Mouse (Mus musculus) heart, embryonic 10.5 days (tissue): ENCODE measurements around the gene Bik. TPM values are rescaled to one million over a fixed set of nuclear protein-coding genes. Genes with fewer than 3 reads are reported as not detected.

Experiments used
- DNase-seq: peaks from one replicate; pipeline ENCODE4 v3.0.0-alpha.2; 2017; ENCODE audit warnings: low spot score
- H3K27ac ChIP-seq: fragments of 300-500 bp; sonication (generic); 2 replicates; pipeline ENCODE4 v1.5.1; 2016; ENCODE audit warnings: mild to moderate bottlenecking
- H3K27me3 ChIP-seq: fragments of 300-500 bp; sonication (generic); 2 replicates; pipeline ENCODE4 v1.6.1; 2016; ENCODE audit warnings: mild to moderate bottlenecking; ENCODE audit not compliant: poor library complexity, insufficient read depth, severe bottlenecking
- H3K36me3 ChIP-seq: fragments of 300-500 bp; sonication (generic); 2 replicates; pipeline ENCODE4 v1.6.1; 2016; ENCODE audit warnings: mild to moderate bottlenecking, moderate library complexity
- H3K4me1 ChIP-seq: fragments of 300-500 bp; sonication (generic); 2 replicates; pipeline ENCODE4 v1.6.1; 2016; ENCODE audit warnings: mild to moderate bottlenecking
- H3K4me3 ChIP-seq: fragments of 300-500 bp; sonication (generic); 2 replicates; pipeline ENCODE4 v1.5.1; 2016; ENCODE audit warnings: mild to moderate bottlenecking, moderate library complexity
- H3K9me3 ChIP-seq: fragments of 300-500 bp; sonication (generic); 2 replicates; pipeline ENCODE4 v1.6.1; 2016; ENCODE audit warnings: mild to moderate bottlenecking, moderate library complexity
- WGBS: fragments of 180-500 bp; shearing (Covaris S2); methylation state at CpG from one replicate; pipeline ENCODE4 v1.1.7; 2016; 5-methylcytosine and 5-hydroxymethylcytosine counted together
- polyA plus RNA-seq: library from polyadenylated mRNA; unstranded; fragments of >200 nt; fragmentation: Nextera tagmentation; extraction: Ambion mirVana; gene quantifications from 2 replicates; pipeline ENCODE4 v1.2.1, GENCODE M21; 2016

Bik gene
- polyA plus RNA-seq, 1 experiment from 2014 or later: 17.4 TPM

DNA sequence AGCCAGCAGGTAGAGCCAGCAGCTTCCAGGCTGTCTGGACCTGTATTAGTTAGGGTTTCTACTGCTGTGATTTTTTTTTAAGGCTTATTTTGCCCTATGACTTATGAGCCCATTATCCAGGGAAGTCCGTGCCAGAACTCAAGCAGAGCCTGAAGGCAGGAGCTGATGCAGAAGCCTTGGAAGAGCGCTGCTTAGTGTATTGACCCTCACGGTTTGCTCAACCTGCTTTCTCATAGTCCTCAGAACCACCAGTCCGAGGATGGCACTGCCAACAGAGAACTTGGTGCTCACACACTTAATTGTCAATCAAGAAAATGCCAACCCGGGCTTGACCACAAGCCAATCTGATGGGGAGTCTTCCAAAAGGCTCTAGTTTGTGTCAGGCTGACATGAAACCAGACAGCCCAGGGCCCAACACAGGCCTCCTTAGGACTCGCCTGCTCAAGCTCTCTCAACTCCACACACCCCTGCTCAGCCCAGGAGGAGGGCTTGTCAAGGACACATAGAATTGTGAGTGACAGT, 5.7 kb upstream of the Bik start:
- H3K4me1 ChIP-seq: peaks cover 61% of the 10 kb centered on the region
- H3K9me3 ChIP-seq: no peaks in the 10 kb centered on the region
- H3K27me3 ChIP-seq: no peaks in the 10 kb centered on the region
- H3K4me3 ChIP-seq: no peak overlapping the region
- 0 out of 2 replicates have a peak overlapping the region, but pooled peaks have one; percentile 30 for H3K27ac ChIP-seq
- 78% methylated on average over 6 of the region's 6 CpGs for WGBS
- no peak for DNase-seq
- no peaks in the 10 kb centered on the region for H3K36me3 ChIP-seq

DNA sequence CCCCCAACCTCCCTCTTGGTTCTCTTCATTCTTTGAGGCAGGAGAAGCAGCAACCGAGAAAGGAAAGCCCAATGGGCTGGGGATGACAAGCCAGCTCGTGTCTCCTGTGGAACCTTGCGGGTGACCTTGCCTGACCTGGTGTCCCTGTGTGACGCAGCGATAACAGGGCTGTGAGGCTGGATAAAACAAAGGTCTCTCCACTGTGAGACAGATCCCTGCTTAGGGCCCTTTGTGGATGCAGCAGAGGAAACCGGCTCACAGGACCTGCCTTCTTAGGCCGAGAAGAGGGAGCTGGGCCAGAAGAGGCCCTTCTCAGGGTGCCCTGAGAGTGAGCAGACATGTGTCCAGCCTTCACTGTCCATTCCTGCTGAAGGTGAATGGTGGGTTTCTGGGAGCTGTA, 3.5 kb upstream of the Bik start:
- WGBS: 8% methylated on average over 7 of the region's 7 CpGs
- Histone ChIP-seq H3K4me3 (peak overlapping the region; percentile 35; the same call in 1 of the 2 replicates), H3K9me3 (no peaks in the 10 kb centered on the region), H3K27me3 (peaks cover 15% of the 10 kb centered on the region), H3K4me1 (peaks cover 80% of the 10 kb centered on the region), H3K36me3 (no peaks in the 10 kb centered on the region), H3K27ac (peak overlapping the region; percentile 88)
- peak; percentile 84 for DNase-seq

DNA sequence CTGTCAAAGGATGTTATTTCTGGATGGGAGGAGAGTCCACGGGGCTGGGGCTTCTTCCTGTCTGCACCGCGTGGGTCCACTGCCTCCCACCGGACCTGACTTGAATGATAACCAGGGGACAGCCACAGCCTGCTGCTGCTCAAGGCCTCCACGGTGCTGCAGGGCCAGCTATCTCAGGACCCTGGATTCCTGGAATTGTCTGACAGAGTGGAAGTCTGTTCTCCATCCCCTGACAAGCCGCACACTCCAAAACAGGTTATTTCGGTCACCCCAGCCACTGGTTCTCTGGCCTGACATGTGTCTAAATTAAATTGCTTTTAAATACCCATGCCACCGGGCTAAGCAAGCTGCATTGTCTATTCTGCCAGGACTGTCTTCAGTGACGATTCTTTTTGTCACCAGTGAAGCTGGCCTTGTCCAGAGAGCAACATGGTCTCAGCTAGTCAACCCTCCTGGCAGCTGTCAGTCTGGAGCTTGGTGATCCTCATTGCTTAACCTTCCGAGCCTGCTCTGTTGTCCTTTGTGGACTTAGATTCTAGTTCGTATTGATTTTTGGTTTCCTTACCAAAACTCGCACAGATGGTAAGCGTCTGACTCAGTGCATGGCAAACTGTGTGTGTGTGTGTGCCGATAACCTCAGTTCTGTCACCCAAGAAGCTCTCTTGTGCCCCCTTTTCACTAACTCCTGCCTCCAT, 2.9 kb upstream of the Bik start:
- 20% methylated on average over 14 of the region's 14 CpGs for WGBS
- DNase-seq: peak; percentile 93
- H3K4me3 ChIP-seq: peak overlapping the region; percentile 35; the same call in 1 of the 2 replicates
- H3K36me3 ChIP-seq: no peaks in the 10 kb centered on the region
- peak overlapping the region; percentile 88 for H3K27ac ChIP-seq
- H3K9me3 ChIP-seq: no peaks in the 10 kb centered on the region
- peaks cover 80% of the 10 kb centered on the region for H3K4me1 ChIP-seq
- peaks cover 19% of the 10 kb centered on the region for H3K27me3 ChIP-seq

DNA sequence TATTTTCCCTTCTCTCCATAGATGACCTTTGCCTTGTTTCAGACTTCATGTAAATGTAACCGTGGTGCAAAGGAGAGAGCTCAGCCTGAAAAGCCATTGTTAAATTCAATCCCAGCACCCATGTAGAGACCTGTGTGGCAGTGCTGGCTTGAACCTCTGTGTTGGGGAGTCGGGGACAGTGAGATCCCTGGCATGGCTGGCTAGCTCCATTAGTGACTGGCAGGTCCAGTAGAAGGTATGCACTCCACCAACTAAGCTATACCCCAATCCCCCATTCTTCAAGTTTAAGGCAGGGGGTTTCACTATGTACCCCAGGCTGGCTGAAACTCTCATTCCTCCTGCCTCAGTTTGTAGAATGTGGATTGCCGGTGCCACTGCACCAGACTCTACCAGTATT, 2.3 kb upstream of the Bik start:
- Histone ChIP-seq H3K4me3 (peak overlapping the region; percentile 35; the same call in 1 of the 2 replicates), H3K36me3 (no peaks in the 10 kb centered on the region), H3K27me3 (peaks cover 19% of the 10 kb centered on the region), H3K27ac (peak overlapping the region; percentile 88), H3K9me3 (no peaks in the 10 kb centered on the region), H3K4me1 (peaks cover 83% of the 10 kb centered on the region)
- WGBS: 66% methylated on average over 3 of the region's 3 CpGs
- no peak for DNase-seq

DNA sequence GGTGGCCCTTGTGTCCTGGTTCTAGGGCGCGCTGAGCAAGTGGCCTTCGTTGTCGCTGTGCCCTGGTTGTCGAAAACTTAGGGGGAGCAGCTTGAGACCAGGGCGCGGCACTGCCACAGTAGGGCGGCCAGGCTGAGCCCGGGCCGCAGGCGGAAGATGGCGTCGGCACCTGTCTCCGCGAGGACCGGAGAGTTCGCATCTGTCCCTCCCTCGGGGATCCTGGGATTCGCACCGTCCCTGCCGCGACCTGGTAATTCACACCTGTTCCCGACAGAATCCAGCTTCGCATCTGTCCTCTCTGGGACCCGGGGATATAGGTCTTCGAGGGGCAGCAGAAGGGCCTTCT, 403 bp downstream of the Bik start:
- Histone ChIP-seq H3K4me1 (peaks cover 88% of the 10 kb centered on the region), H3K27me3 (peaks cover 19% of the 10 kb centered on the region), H3K27ac (peak overlapping the region; percentile 88), H3K36me3 (peaks cover 17% of the 10 kb centered on the region), H3K9me3 (no peaks in the 10 kb centered on the region), H3K4me3 (peak overlapping the region; percentile 77)
- WGBS: 1% methylated on average over 26 of the region's 26 CpGs
- no peak for DNase-seq

DNA sequence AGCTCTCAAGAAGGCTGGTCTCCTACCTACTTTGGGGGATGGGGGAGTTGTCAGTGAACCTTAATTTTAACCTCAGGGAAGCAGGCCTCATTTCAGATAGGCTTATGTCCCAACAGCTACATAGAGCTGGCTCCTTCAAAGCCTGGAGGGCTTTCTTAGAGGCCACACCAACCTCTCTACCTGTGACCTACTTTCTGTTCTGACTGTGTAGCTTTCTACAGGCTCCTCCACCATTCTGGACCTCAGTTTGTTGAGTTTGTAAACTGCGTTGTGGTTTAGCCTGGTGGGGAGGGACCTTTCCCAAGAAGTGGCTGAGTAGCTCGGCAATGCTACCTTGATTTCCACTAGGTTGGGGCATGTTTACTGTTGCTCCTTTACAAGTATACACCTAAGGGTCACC, 1.1 kb downstream of the Bik start:
- no peaks in the 10 kb centered on the region for H3K9me3 ChIP-seq
- no peak for DNase-seq
- peaks cover 19% of the 10 kb centered on the region for H3K27me3 ChIP-seq
- peaks cover 82% of the 10 kb centered on the region for H3K4me1 ChIP-seq
- 63% methylated on average over 2 of the region's 2 CpGs for WGBS
- peak overlapping the region; percentile 77 for H3K4me3 ChIP-seq
- peaks cover 18% of the 10 kb centered on the region for H3K36me3 ChIP-seq
- H3K27ac ChIP-seq: peak overlapping the region; percentile 88

DNA sequence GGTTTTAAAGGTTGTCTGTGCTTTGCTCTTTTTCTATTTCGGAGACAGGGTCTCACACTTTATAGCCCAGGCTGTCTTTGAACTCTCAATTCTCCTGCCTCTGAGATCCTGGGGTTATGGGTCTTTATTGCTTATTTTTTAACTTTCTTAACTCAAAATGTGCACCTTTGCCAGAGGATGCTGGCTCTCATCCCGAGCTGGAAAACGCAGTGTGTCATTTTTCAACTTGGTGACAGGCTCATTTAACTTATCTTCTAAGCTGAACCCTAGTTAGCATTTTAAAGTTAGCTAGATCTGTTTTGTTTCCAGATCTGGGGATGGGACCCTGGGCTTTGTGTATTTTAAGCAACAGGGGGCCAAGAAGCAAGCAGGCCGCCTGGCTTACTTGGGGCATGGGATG, 2.2 kb downstream of the Bik start:
- no peak overlapping the region for H3K4me3 ChIP-seq
- H3K27me3 ChIP-seq: peaks cover 19% of the 10 kb centered on the region
- no peak overlapping the region for H3K27ac ChIP-seq
- H3K36me3 ChIP-seq: peaks cover 24% of the 10 kb centered on the region
- WGBS: 50% methylated on average over 4 of the region's 4 CpGs
- peaks cover 78% of the 10 kb centered on the region for H3K4me1 ChIP-seq
- DNase-seq: no peak
- no peaks in the 10 kb centered on the region for H3K9me3 ChIP-seq

DNA sequence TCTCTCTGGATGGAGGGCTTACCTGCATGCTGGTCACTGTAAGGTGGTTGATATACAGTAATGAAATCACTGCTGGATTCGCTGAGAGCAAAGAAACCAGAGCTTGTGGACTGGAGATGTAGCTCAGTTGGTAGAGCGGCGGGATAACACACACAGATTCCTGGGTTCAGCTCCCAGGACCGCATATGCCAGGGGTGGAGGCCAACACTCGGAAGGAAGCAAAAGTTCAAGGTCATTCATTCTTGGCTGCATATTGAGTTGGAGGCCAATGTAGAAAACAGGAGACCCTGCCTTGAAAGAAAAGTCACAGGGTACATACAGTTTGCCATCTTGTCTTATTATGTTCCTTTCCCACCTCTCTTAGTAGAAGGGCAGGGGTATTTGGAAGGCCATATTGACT, 3.1 kb downstream of the Bik start:
- H3K9me3 ChIP-seq: no peaks in the 10 kb centered on the region
- H3K27me3 ChIP-seq: peaks cover 19% of the 10 kb centered on the region
- no peak overlapping the region for H3K4me3 ChIP-seq
- 79% methylated on average over 5 of the region's 5 CpGs for WGBS
- H3K4me1 ChIP-seq: peaks cover 78% of the 10 kb centered on the region
- H3K36me3 ChIP-seq: peaks cover 27% of the 10 kb centered on the region
- H3K27ac ChIP-seq: no peak overlapping the region
- no peak for DNase-seq

DNA sequence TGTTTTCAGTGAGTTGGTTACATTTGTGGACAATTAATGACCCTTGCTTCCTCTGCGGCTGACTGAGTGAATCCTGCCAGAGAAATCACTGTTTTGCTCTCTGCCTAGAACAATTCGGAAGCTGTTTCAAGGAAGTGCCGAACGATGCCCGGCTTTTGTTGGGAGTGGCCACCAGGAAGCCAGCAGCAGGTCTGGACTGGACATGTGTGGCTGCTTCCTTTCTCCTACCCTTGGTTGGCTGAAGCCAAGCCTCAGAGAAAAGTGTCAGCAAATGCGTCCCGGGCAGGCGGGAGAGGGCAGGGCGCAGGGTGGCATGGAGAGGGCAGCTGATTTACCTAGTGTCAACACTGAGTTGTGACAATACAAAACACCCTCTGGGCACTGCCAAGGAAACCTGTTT, 3.6 kb downstream of the Bik start:
- H3K4me3 ChIP-seq: no peak overlapping the region
- H3K36me3 ChIP-seq: peaks cover 27% of the 10 kb centered on the region
- WGBS: 72% methylated on average over 9 of the region's 9 CpGs
- H3K27ac ChIP-seq: 0 out of 2 replicates have a peak overlapping the region, but pooled peaks have one; percentile 24
- peaks cover 19% of the 10 kb centered on the region for H3K27me3 ChIP-seq
- H3K4me1 ChIP-seq: peaks cover 78% of the 10 kb centered on the region
- no peaks in the 10 kb centered on the region for H3K9me3 ChIP-seq
- DNase-seq: no peak

DNA sequence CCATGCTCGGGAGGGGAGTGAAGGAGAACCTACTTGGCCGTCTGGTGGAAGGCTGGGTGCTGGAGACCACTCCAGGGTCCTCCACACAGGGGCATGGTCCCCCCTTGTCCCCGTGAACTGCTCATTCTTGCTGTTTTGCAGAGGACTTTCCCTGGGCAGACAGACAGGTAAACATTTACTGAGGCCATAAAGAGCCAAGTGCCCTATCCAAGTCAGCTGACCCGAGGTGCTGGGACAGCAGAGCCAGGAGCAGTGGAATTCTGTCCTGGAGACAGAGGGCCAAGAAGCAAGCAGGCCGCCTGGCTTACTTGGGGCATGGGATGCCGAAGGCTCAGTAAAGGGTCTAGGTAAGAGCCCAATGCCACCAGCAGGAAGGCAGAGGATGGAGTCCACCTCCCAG, 4.0 kb downstream of the Bik start:
- Histone ChIP-seq H3K9me3 (no peaks in the 10 kb centered on the region), H3K27ac (peak overlapping the region; percentile 24; the same call in 1 of the 2 replicates), H3K27me3 (peaks cover 19% of the 10 kb centered on the region), H3K4me1 (peaks cover 78% of the 10 kb centered on the region), H3K36me3 (peaks cover 27% of the 10 kb centered on the region), H3K4me3 (no peak overlapping the region)
- no peak for DNase-seq
- 72% methylated on average over 6 of the region's 6 CpGs for WGBS

DNA sequence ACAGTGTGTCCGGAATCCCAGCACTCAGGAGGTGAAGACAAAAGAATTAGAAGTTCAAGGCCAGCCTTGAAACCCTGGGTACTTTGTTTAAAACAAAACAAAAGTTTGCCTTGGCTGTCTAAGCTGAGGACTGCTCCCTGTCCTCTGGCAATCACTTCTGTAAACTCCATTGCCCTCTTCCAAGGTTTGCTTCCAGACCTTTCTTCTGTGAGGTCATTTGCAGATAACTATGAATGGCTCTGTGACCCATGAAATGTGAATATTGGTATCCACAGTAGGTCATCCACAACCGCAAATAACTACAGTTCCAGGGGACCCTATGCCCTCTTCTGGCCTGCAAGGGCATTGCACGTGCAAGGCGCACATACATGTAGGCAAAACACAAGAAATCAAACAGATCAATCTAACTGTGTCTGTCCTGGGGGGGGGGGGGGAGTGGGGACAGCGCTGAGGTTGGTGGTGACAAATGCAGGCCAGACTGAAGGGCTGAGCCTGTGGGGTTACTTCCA, 5.4 kb downstream of the Bik start:
- Histone ChIP-seq H3K9me3 (no peaks in the 10 kb centered on the region), H3K27me3 (peaks cover 16% of the 10 kb centered on the region), H3K4me1 (peaks cover 73% of the 10 kb centered on the region), H3K27ac (no peak overlapping the region), H3K36me3 (peaks cover 39% of the 10 kb centered on the region), H3K4me3 (no peak overlapping the region)
- 85% methylated on average over 5 of the region's 5 CpGs for WGBS
- no peak for DNase-seq

DNA sequence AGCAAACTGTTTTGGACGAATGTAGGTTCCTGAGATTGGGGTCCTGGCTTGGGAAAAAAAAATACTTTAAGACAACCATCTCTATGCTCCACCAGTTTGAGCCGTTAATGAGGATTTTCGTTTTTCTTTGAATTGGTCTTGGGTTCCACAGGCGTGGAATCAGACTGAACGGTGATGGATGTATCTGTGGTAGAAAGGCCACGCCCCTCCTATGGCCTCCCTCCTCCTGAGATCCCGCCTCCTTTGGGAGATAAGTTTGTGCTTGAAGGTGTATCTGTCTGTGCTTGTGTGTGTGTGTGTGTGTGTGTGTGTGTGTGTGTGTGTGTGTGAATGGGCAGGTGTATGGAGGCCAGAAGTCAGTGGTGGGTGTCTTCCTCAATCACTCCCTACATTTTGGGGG, 5.9 kb downstream of the Bik start:
- 72% methylated on average over 7 of the region's 7 CpGs for WGBS
- peaks cover 10% of the 10 kb centered on the region for H3K27me3 ChIP-seq
- H3K4me3 ChIP-seq: no peak overlapping the region
- peaks cover 67% of the 10 kb centered on the region for H3K4me1 ChIP-seq
- no peak overlapping the region for H3K27ac ChIP-seq
- H3K36me3 ChIP-seq: peaks cover 40% of the 10 kb centered on the region
- DNase-seq: no peak
- H3K9me3 ChIP-seq: no peaks in the 10 kb centered on the region

DNA sequence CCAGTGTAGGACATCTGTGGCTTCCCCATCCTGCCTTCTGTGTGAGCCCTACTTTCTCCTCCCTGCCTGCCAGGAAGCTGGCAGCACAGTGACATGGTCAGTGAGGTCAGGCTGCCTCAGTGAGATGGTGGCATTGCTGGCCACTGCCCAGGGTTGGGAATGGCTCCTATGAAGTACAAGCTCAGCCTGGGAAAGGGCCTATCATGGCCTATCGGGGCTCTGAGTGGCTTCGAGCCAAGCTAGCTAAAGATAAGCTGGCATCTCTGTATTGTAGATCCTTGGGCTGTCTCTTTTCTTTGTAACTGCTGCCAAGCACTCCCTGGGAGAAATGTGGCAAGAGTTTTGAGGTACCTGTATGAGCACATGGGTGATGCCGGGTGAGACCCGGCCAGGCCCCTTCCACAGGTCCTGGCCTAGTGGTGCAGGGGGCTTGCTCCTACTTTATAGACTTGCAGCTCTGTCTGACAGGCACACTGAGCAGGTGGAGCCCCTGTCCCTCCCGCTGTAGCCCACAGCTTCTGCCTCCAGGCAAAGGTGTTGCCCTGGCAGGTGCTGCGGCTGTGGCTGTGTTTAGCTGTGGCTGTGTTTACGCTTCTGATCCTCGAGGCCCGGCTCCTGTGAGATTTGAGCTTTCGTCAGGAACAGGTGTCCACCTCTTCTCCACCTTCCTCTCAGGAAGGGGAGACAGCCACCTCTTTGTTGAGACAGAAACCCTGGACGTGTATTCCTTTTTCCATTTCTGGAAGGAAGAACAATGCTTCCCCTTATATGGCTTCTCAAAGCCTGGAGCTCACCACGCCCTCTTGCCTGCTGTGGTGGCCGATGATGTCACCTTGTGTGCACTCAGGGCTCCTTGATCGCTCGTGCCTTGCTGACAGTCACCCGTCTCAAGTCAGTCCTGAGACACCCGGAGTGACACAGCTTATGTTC, 8.6 kb downstream of the Bik start:
- H3K36me3 ChIP-seq: peaks cover 43% of the 10 kb centered on the region
- H3K27me3 ChIP-seq: no peaks in the 10 kb centered on the region
- no peak overlapping the region for H3K4me3 ChIP-seq
- H3K27ac ChIP-seq: peak overlapping the region; percentile 85
- H3K4me1 ChIP-seq: peaks cover 55% of the 10 kb centered on the region
- WGBS: 54% methylated on average over 17 of the region's 17 CpGs
- peak; percentile 84 for DNase-seq
- H3K9me3 ChIP-seq: no peaks in the 10 kb centered on the region
